Mouse (Mus musculus): ENCODE data around the gene Gdpd1.

DNA sequence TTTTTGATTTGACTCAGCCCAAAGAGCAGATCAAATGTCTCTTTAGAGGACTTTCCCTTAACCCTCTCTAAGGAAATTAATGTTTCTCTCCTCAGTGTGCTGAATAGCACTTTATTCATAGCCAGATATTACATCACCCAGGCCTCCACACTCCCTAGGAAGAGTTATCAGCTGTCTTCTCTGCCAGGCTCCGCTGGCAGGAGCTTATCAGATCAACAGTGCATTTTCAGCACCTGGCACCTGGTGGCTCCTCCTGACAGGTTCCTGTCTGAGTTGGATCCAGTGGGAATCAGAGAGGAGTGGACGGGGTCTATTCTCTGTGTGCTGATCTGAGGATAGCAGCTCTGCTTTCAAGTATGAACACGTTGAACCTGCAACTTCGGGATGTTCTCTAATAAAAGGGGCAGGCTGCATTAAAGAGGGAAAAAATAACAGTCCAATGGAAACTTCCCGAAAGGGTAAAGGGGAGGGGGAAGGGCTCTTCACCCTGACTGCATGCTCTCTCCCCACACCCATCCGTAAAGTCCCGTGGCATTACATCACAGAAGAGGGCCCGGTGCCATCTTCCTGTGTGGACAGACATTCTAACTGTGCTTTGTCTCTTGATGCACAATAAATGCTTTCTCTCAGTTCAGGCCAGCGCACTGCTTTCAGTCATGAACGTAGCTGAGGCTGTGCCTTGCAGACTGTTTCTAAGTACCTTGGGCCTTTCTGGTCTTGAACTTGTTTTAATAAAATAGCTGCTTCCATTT, 71.6 kb downstream of the Gdpd1 start:
- TF ChIP-seq POLR2A (IDR thresholded peaks at IDR 0.05; ENCODE audit: low read depth, low read length) (no peak), CTCF (conservative IDR thresholded peaks at IDR 0.05; ENCODE audit: insufficient read depth, insufficient read length, low read depth, low read length) (no peak)
